Mouse (Mus musculus) skeletal muscle tissue, adult 2 months (tissue): ENCODE data around the gene Ripor3.

Experiments
- DNase-seq: peaks from one replicate; pipeline ENCODE4 v3.0.0-alpha.2; 2012; ENCODE audit warnings: low read depth, low spot score

Ripor3 gene

GRCm38 (mm10) chr2:167931985-167932726 is 78.3 kb downstream of the Ripor3 start, which contains the start of gene Ptpn1:
TSS of gene Ptpn1 (plus strand) at chr2:167932057.
- peak; percentile 92 for DNase-seq

- no peak for DNase-seq
These were observed 79.4 kb downstream of the Ripor3 start for GRCm38 (mm10) chr2:167930975-167931374.
